13 mouse cellular contexts compared by ENCODE assay signal in the genomic region with DNA sequence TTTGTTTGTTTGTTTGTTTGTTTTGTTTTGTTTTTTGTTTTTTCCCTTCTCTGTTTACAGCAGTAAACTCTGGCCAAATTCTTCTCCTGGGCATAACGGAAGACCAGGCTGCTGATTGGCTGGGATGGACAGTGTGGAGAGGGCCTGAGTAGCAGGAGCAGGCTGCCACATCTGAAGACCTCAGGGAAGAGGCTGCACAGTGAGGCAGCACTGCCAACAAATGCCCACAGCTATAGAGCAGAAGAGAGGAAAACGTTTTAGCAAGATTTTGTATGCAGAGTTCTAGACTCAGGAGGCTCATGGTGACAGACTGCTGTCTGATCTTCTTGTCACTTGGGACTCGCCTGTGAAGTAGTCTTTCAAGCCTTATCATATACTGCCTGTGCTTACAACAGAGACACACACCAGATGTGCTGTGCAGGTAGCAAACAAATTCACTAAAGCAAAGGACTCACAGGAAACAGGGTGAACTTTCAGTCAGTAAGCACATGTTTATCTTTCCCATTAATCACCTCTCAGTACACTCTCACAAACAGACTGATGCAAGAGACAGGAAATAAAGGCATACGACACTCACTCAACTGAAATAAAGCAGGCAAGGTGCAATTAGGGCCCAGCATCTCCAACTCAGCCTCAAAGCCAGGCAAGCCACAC. TPM values are rescaled to one million over a fixed set of nuclear protein-coding genes. Genes with fewer than 3 reads are reported as not detected.
DNase-seq lines count a peak whose midpoint lies in the region; ATAC-seq and TF ChIP-seq lines count a peak whose summit lies in the region.
"Had no signal": no experiment of that assay in that cellular context is flagged by ENCODE, and none has a peak within 500 bp of the region (broad histone marks: within the 10 kb centered on the region; RNA-seq: fewer than 3 reads in every experiment).

No protein-coding gene starts in this region.

- TF ChIP-seq EP300 in stomach, postnatal 0 days (optimal IDR thresholded peaks at IDR 0.05), result no peak

- H3K9me3 ChIP-seq in stomach, postnatal 0 days (ENCODE audit: control insufficient read depth, low read length), result no peaks in the 10 kb centered on the region

- H3K79me2 ChIP-seq in liver, adult 2 months (ENCODE audit: control insufficient read depth, insufficient read depth, low read length), result peaks cover 14% of the 10 kb centered on the region; the same call in 1 of the 2 replicates

- peak; percentile 81 for DNase-seq in liver, adult 2 months (ENCODE audit: extremely low read depth, low read depth, low spot score)
- DNase-seq in liver, result no peak
- no peak for DNase-seq in stomach, postnatal 0 days (ENCODE audit: low spot score)
- no peak for DNase-seq in cerebellum, adult 18-20 months
- DNase-seq: cerebellum, adult 11 months; gastrocnemius, adult 2 months; heart, postnatal 4 days; kidney, adult 9 months had no signal

- peaks cover 26% of the 10 kb centered on the region for H3K36me3 ChIP-seq in liver, adult 2 months (ENCODE audit: control insufficient read depth, insufficient read depth, low read length)
- no peaks in the 10 kb centered on the region for H3K36me3 ChIP-seq in stomach, postnatal 0 days (ENCODE audit: control insufficient read depth, insufficient read depth, low read length)

- H3K4me1 ChIP-seq in liver, adult 2 months (ENCODE audit: control insufficient read depth, insufficient read depth, low read length), result peaks cover 21% of the 10 kb centered on the region
- no peaks in the 10 kb centered on the region for H3K4me1 ChIP-seq in stomach, postnatal 0 days (replicated peaks; ENCODE audit: control insufficient read depth, insufficient read depth)

- peak; percentile 37 for ATAC-seq in CD4-positive, CD25-positive, alpha-beta regulatory T cell, adult 4 months
- ATAC-seq in common myeloid progenitor, adult 5-6 weeks (replicated peaks; ENCODE audit: low read depth, poor library complexity, severe bottlenecking), result peak; percentile 23; the same call in 1 of the 2 replicates
- ATAC-seq in stomach, postnatal 0 days (ENCODE audit: low FRiP score, low TSS enrichment), result peak; percentile 55
- no peak for ATAC-seq in frontal cortex, adult (ENCODE audit: low TSS enrichment)

- WGBS in liver, adult 2 months, result 17% methylated on average over 4 of the region's 4 CpGs
- 41% methylated on average over 4 of the region's 4 CpGs for WGBS in stomach, postnatal 0 days

- H3K27ac ChIP-seq in liver, adult 2 months (replicated peaks; ENCODE audit: insufficient read depth, low read depth, low read length), result peak overlapping the region; percentile 50
- peak overlapping the region; percentile 49; the same call in 1 of the 2 replicates for H3K27ac ChIP-seq in stomach, postnatal 0 days (replicated peaks)
- H3K27ac ChIP-seq: gastrocnemius, adult 2 months had no signal

- no peak overlapping the region for H3K4me3 ChIP-seq in liver, adult 2 months (ENCODE audit: insufficient read depth, low read depth, low read length)
- no peak overlapping the region for H3K4me3 ChIP-seq in stomach, postnatal 0 days (ENCODE audit: low read depth, low read length)
- H3K4me3 ChIP-seq: erythroblast, embryonic 14.5 days; gastrocnemius, adult 2 months had no signal

- no peaks in the 10 kb centered on the region for H3K27me3 ChIP-seq in liver, adult 2 months (ENCODE audit: control insufficient read depth, insufficient read depth, low read length)
- H3K27me3 ChIP-seq in stomach, postnatal 0 days (ENCODE audit: control insufficient read depth, insufficient read depth, low read length), result no peaks in the 10 kb centered on the region

- TF ChIP-seq CTCF in liver, adult 2 months (IDR thresholded peaks at IDR 0.05; ENCODE audit: low read depth, low read length), result no peak
- no peak for TF ChIP-seq CTCF in stomach, postnatal 0 days (IDR thresholded peaks at IDR 0.05; ENCODE audit: low read depth)

- H3K9ac ChIP-seq in liver, adult 2 months (ENCODE audit: low read depth, low read length), result no peak overlapping the region
- H3K9ac ChIP-seq in stomach, postnatal 0 days (ENCODE audit: low read length), result no peak overlapping the region

- no peak for TF ChIP-seq POLR2A in liver, adult 2 months (IDR thresholded peaks at IDR 0.05; ENCODE audit: extremely low read depth, insufficient read depth, low read length)

- no peak overlapping the region for H3K4me2 ChIP-seq in stomach, postnatal 0 days (replicated peaks; ENCODE audit: low read depth)
- H3K4me2 ChIP-seq: midbrain, embryonic 11.5 days had no signal

RNA-seq across cellular contexts. Expression of a gene that starts 49.0 kb away (rescaled TPM):
- total RNA-seq in liver, adult 2 months (2014; rRNA removed), result 18.2 and 24.1 TPM in 2 replicates
- polyA plus RNA-seq in liver, adult 2 months (2012; rRNA removed), result 36.3 and 52.8 TPM in 2 replicates
- polyA plus RNA-seq in CD4-positive, CD25-positive, alpha-beta regulatory T cell, adult 4 months (2017; shearing (Covaris generic)), result 1 to 10 TPM; 1.3 to 2.3 TPM
- total RNA-seq in common myeloid progenitor, adult 5-6 weeks (2017), result 21.1 and 32.6 TPM in 2 replicates
- 3.0 and 3.7 TPM in 2 replicates for polyA plus RNA-seq in stomach, postnatal 0 days (2015; fragmentation: Nextera tagmentation; extraction: Ambion mirVana)

RNA-seq across cellular contexts. Expression of a gene that starts 50.8 kb away (rescaled TPM):
- 5.3 and 6.7 TPM in 2 replicates for total RNA-seq in liver, adult 2 months (2014; rRNA removed)
- 5.0 and 5.4 TPM in 2 replicates for polyA plus RNA-seq in liver, adult 2 months (2012; rRNA removed)
- polyA plus RNA-seq in CD4-positive, CD25-positive, alpha-beta regulatory T cell, adult 4 months (2017; shearing (Covaris generic)), result 100 to 1,000 TPM; 132 to 138 TPM
- total RNA-seq in common myeloid progenitor, adult 5-6 weeks (2017), result 54.6 and 70.8 TPM in 2 replicates
- polyA plus RNA-seq in stomach, postnatal 0 days (2015; fragmentation: Nextera tagmentation; extraction: Ambion mirVana), result 12.7 and 13.2 TPM in 2 replicates
